Mouse (Mus musculus) large intestine, adult 2 months (tissue): ENCODE results near the gene Nyap2. TPM values are rescaled to one million over a fixed set of nuclear protein-coding genes. Genes with fewer than 3 reads are reported as not detected.

ENCODE experiments used
- DNase-seq: peaks from one replicate; pipeline ENCODE4 v3.0.0-alpha.2; 2012; ENCODE audit warnings: low read depth, low spot score
- WGBS: fragments of 180-500 bp; shearing (Covaris S2); methylation state at CpG from one replicate; pipeline ENCODE4 v1.1.7; 2018; 5-methylcytosine and 5-hydroxymethylcytosine counted together
- polyA plus RNA-seq: library from polyadenylated mRNA; depleted of rRNA; stranded (reverse); fragments of >200 nt; gene quantifications from 2 replicates; pipeline ENCODE4 v1.2.3, GENCODE M21; 2012

The Nyap2 gene
- polyA plus RNA-seq, 1 experiment: 0.02 TPM

- no peak for DNase-seq
- WGBS: 70% methylated on average over 5 of the region's 5 CpGs
Observed at GRCm38 (mm10) chr1:81316995-81317413, 240.3 kb downstream of the Nyap2 start.

- WGBS: 5% methylated on average over 1 of the region's 1 CpGs
Observed at GRCm38 (mm10) chr1:81387722-81388121, 311.0 kb downstream of the Nyap2 start.

More at GRCm38 (mm10) chr1:81387722-81388121, 311.0 kb downstream of the Nyap2 start:
- DNase-seq: no peak
